Mouse (Mus musculus) kidney, embryonic 16.5 days (tissue): ENCODE measurements around the gene Gm11733. TPM values are rescaled to one million over a fixed set of nuclear protein-coding genes. Genes with fewer than 3 reads are reported as not detected.
A peak's percentile ranks its signal among the peaks of the same experiment; 100 is the strongest.

Experiments
- ATAC-seq: fragments of 200-750 bp; cut with Nextera tagmentation; 2 replicates; pipeline ENCODE4 v1.8.0; 2017; ENCODE audit warnings: moderate TSS enrichment; ENCODE audit not compliant: low FRiP score, low TSS enrichment
- H3K27ac ChIP-seq: fragments of 300-500 bp; sonication (generic); 2 replicates; pipeline ENCODE4 v1.5.1; 2014; ENCODE audit warnings: low read length
- H3K27me3 ChIP-seq: fragments of 300-500 bp; sonication (generic); 2 replicates; pipeline ENCODE4 v1.6.1; 2014; ENCODE audit warnings: low read length, control low read depth, mixed read lengths; ENCODE audit not compliant: insufficient read depth
- H3K36me3 ChIP-seq: fragments of 300-500 bp; sonication (generic); 2 replicates; pipeline ENCODE4 v1.6.1; 2014; ENCODE audit warnings: low read length, control low read depth, mixed read lengths; ENCODE audit not compliant: insufficient read depth
- H3K4me1 ChIP-seq: fragments of 300-500 bp; sonication (generic); 2 replicates; pipeline ENCODE4 v1.6.1; 2014; ENCODE audit warnings: low read length, control low read depth, mixed read lengths; ENCODE audit not compliant: insufficient read depth
- H3K4me2 ChIP-seq: fragments of 300-500 bp; sonication (generic); replicated peaks from 2 replicates; pipeline ENCODE4 v1.6.1; 2014; ENCODE audit warnings: low read depth, low read length
- H3K4me3 ChIP-seq: fragments of 300-500 bp; sonication (generic); 2 replicates; pipeline ENCODE4 v1.5.1; 2014; ENCODE audit warnings: mild to moderate bottlenecking, low read length
- H3K9ac ChIP-seq: fragments of 300-500 bp; sonication (generic); replicated peaks from 2 replicates; pipeline ENCODE4 v1.6.1; 2014; ENCODE audit warnings: low read length
- H3K9me3 ChIP-seq: fragments of 300-500 bp; sonication (generic); 2 replicates; pipeline ENCODE4 v1.6.1; 2016; ENCODE audit warnings: low read length, control low read depth
- WGBS: fragments of 180-500 bp; shearing (Covaris S2); extraction: QIAGEN DNeasy Blood & Tissue Kit; methylation state at CpG from one replicate; pipeline ENCODE4 v1.1.7; 2014; 5-methylcytosine and 5-hydroxymethylcytosine counted together
- polyA plus RNA-seq: library from polyadenylated mRNA; unstranded; fragments of >200 nt; fragmentation: Nextera tagmentation; extraction: Ambion mirVana; gene quantifications from 2 replicates; pipeline ENCODE4 v1.2.1, GENCODE M21; 2015

Gm11733 gene
- polyA plus RNA-seq: not detected in 2 replicates

- H3K4me2 ChIP-seq: peak within 1 kb of the TSS; percentile 66
- H3K27me3 ChIP-seq: no peaks in the 10 kb centered on the region
- ATAC-seq: no peak
- peaks cover 24% of the 10 kb centered on the region for H3K4me1 ChIP-seq
- no peak within 1 kb of the TSS for H3K27ac ChIP-seq
- no peaks in the 10 kb centered on the region for H3K9me3 ChIP-seq
- no peaks in the 10 kb centered on the region for H3K36me3 ChIP-seq
- WGBS: 33% methylated on average over 12 of the region's 12 CpGs
- peak within 1 kb of the TSS; percentile 50 for H3K9ac ChIP-seq
- H3K4me3 ChIP-seq: peak within 1 kb of the TSS; percentile 20
Measured at GRCm38 (mm10) chr11:117484198-117484597, at the start of gene Gm11733. TSS of gene Gm11733 (plus strand) at chr11:117484368.

DNA sequence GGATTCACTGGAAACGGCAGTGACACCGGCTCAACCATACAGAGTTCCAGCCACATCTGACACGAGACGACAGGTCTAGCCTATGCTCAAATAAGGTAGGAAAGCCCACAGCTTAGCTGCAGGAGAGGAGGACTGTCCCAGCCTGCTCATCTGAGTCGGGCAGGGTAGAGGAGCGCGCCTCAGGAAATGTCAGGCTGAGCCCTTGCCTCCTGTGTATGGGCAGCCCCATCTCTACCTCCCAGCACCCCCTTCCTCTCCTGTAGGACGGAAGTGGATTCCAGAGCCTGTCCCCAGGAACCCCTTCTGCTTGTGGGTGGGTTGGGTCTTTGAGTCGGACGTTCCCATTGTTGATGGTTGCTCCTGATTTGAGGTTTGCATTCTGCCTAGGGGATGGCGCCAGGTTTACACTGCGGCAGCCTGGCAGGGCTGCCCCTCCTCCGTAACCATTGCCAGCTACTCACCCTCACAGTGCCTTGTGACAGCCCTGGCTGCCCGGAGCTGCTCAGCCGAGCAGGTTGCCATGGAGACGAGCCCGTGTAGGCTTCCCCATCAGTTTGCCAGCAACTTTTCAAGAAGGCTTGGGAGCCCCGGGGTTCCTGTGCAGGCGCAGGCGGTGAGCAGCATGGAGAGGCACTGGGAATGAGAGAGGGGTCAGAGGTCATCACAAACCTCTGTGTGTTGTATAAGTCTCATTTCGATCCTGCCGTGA is 47.6 kb upstream of the Gm11733 start:
- Histone ChIP-seq H3K4me3 (no peak overlapping the region), H3K4me1 (peaks cover 20% of the 10 kb centered on the region), H3K27me3 (peaks cover 11% of the 10 kb centered on the region), H3K36me3 (no peaks in the 10 kb centered on the region), H3K9me3 (0 out of 2 replicates have a peak, but pooled peaks cover 2% of the 10 kb centered on the region), H3K4me2 (peak overlapping the region; percentile 12; the same call in 1 of the 2 replicates), H3K27ac (no peak overlapping the region), H3K9ac (no peak overlapping the region)
- ATAC-seq: peak; percentile 93
- 24% methylated on average over 22 of the region's 22 CpGs for WGBS

- peaks cover 11% of the 10 kb centered on the region for H3K27me3 ChIP-seq
- no peak overlapping the region for H3K27ac ChIP-seq
- no peak overlapping the region for H3K4me3 ChIP-seq
- no peak; the same call in 1 of the 2 replicates for ATAC-seq
- 44% methylated on average over 7 of the region's 7 CpGs for WGBS
- no peaks in the 10 kb centered on the region for H3K36me3 ChIP-seq
- H3K4me2 ChIP-seq: 0 out of 2 replicates have a peak overlapping the region, but pooled peaks have one; percentile 12
- H3K9ac ChIP-seq: no peak overlapping the region
- 0 out of 2 replicates have a peak, but pooled peaks cover 2% of the 10 kb centered on the region for H3K9me3 ChIP-seq
- peaks cover 21% of the 10 kb centered on the region for H3K4me1 ChIP-seq
Measured at GRCm38 (mm10) chr11:117437110-117437490, 47.1 kb upstream of the Gm11733 start.

GRCm38 (mm10) chr11:117438363-117438762 is 45.8 kb upstream of the Gm11733 start:
- WGBS: 42% methylated on average over 6 of the region's 6 CpGs
- no peak overlapping the region for H3K27ac ChIP-seq
- no peaks in the 10 kb centered on the region for H3K36me3 ChIP-seq
- H3K4me1 ChIP-seq: peaks cover 21% of the 10 kb centered on the region
- no peak overlapping the region for H3K4me3 ChIP-seq
- peaks cover 11% of the 10 kb centered on the region for H3K27me3 ChIP-seq
- H3K9ac ChIP-seq: no peak overlapping the region
- H3K4me2 ChIP-seq: no peak overlapping the region
- ATAC-seq: no peak
- no peaks in the 10 kb centered on the region for H3K9me3 ChIP-seq

- peaks cover 26% of the 10 kb centered on the region for H3K4me1 ChIP-seq
- 14% methylated on average over 22 of the region's 22 CpGs for WGBS
- ATAC-seq: no peak
- peaks cover 11% of the 10 kb centered on the region for H3K27me3 ChIP-seq
- H3K36me3 ChIP-seq: no peaks in the 10 kb centered on the region
- H3K9me3 ChIP-seq: no peaks in the 10 kb centered on the region
- 0 out of 2 replicates have a peak overlapping the region, but pooled peaks have one; percentile 29 for H3K9ac ChIP-seq
- 0 out of 2 replicates have a peak overlapping the region, but pooled peaks have one; percentile 7 for H3K4me3 ChIP-seq
- peak overlapping the region; percentile 44 for H3K4me2 ChIP-seq
- no peak overlapping the region for H3K27ac ChIP-seq
Measured at GRCm38 (mm10) chr11:117440865-117441425, 43.2 kb upstream of the Gm11733 start.

DNA sequence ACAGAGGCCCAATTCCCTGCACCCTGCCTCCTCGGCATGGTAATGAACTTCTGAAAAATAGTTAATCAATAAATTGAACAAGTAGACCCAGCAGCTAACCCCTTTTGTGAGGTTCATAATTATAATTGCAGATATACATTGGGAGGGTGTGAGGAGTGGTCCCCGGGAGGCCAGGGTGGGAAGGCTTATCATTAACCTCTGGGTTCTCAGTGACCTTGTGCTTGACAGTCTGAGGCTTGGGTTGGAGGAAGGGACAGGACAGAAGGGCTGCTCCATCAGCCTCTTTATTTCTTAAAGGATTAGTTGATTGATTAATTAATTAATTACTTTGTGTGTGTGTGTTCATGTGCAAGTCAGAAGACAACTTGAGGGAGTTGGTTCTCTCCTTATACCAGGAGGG is 40.1 kb upstream of the Gm11733 start:
- WGBS: 74% methylated on average over 2 of the region's 2 CpGs
- Histone ChIP-seq H3K36me3 (no peaks in the 10 kb centered on the region), H3K27me3 (peaks cover 8% of the 10 kb centered on the region), H3K27ac (no peak overlapping the region), H3K9ac (no peak overlapping the region), H3K9me3 (no peaks in the 10 kb centered on the region), H3K4me3 (no peak overlapping the region), H3K4me1 (peaks cover 15% of the 10 kb centered on the region), H3K4me2 (no peak overlapping the region)
- ATAC-seq: no peak

- Histone ChIP-seq H3K36me3 (no peaks in the 10 kb centered on the region), H3K27me3 (no peaks in the 10 kb centered on the region), H3K9ac (no peak overlapping the region), H3K9me3 (no peaks in the 10 kb centered on the region), H3K4me3 (no peak overlapping the region), H3K27ac (no peak overlapping the region), H3K4me1 (peaks cover 14% of the 10 kb centered on the region), H3K4me2 (no peak overlapping the region)
- ATAC-seq: peak; percentile 46; the same call in 1 of the 2 replicates
- WGBS: 23% methylated on average over 6 of the region's 6 CpGs
Measured at GRCm38 (mm10) chr11:117445707-117446106, 38.5 kb upstream of the Gm11733 start.

GRCm38 (mm10) chr11:117454086-117454485 is 30.1 kb upstream of the Gm11733 start:
- no peak overlapping the region for H3K27ac ChIP-seq
- H3K9ac ChIP-seq: no peak overlapping the region
- no peaks in the 10 kb centered on the region for H3K36me3 ChIP-seq
- ATAC-seq: 0 out of 2 replicates have a peak, but pooled peaks have one; percentile 39
- peaks cover 17% of the 10 kb centered on the region for H3K4me1 ChIP-seq
- H3K27me3 ChIP-seq: peaks cover 23% of the 10 kb centered on the region
- no peaks in the 10 kb centered on the region for H3K9me3 ChIP-seq
- H3K4me3 ChIP-seq: no peak overlapping the region
- WGBS: 11% methylated on average over 10 of the region's 10 CpGs
- no peak overlapping the region for H3K4me2 ChIP-seq

GRCm38 (mm10) chr11:117459148-117459547 is 25.0 kb upstream of the Gm11733 start:
- Histone ChIP-seq H3K36me3 (no peaks in the 10 kb centered on the region), H3K27me3 (peaks cover 47% of the 10 kb centered on the region), H3K4me2 (peak overlapping the region; percentile 43), H3K4me1 (peaks cover 31% of the 10 kb centered on the region), H3K4me3 (no peak overlapping the region), H3K27ac (peak overlapping the region; percentile 58; the same call in 1 of the 2 replicates), H3K9me3 (no peaks in the 10 kb centered on the region), H3K9ac (0 out of 2 replicates have a peak overlapping the region, but pooled peaks have one; percentile 41)
- peak; percentile 81 for ATAC-seq
- WGBS: 2% methylated on average over 8 of the region's 8 CpGs
